Mouse (Mus musculus): Measurements from ENCODE around the gene Plxna4.

DNA sequence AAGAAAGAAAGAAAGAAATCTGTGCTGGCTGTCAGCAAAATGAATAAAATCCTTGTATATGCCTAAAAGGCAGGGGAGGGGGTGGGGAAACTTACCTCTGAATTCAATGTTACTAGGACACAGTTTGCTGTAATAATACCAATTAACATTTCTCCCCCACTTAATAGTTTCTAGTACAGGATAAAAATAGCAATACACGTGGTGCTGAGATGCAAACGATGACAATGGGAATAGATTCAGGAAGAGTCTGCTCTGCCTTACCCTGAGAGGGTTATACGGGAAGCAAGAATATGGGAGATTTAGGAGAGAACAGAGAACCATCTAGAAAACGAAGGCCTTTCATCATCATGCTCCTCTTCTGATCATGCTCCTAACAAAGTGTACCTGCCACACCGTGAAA lies 115.9 kb downstream of the Plxna4 start:
- TF ChIP-seq CTCF (IDR thresholded peaks at IDR 0.05; ENCODE audit: borderline replicate concordance, insufficient read depth, low read length): no peak
- TF ChIP-seq POLR2A (IDR thresholded peaks at IDR 0.05; ENCODE audit: low read depth, low read length): no peak
